In the genomic region with DNA sequence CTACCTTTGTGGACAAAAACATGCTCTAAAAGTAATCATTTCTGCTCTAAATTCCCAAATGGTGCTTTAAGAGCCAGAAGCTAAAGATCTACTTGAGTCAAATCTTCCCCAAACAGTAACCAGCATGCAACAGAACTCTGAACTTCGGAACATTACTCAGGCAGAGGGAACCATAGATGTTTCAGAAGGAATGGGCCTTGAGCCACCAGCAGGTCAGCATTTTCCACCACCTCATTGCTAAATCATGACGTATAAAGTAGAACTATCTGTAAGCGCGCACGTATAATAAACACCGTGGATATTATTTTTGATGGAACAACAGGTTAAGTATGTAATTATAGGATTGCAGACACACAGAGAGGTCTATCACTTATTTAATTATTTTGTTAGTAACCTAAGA, we compare ENCODE assay signal across 23 mouse cellular contexts. TPM values are rescaled to one million over a fixed set of nuclear protein-coding genes. Genes with fewer than 3 reads are reported as not detected.
DNase-seq lines count a peak whose midpoint lies in the region; ATAC-seq and TF ChIP-seq lines count a peak whose summit lies in the region.
"Had no signal": no experiment of that assay in that cellular context is flagged by ENCODE, and none has a peak within 500 bp of the region (broad histone marks: within the 10 kb centered on the region; RNA-seq: fewer than 3 reads in every experiment).

No protein-coding gene starts in this region.

- H3K9me3 ChIP-seq in heart, embryonic 15.5 days (replicated peaks): no peaks in the 10 kb centered on the region
- no peaks in the 10 kb centered on the region for H3K9me3 ChIP-seq in lung, embryonic 14.5 days (ENCODE audit: low read depth, low read length)
- no peaks in the 10 kb centered on the region for H3K9me3 ChIP-seq in intestine, embryonic 15.5 days
- H3K9me3 ChIP-seq in stomach, embryonic 16.5 days (replicated peaks; ENCODE audit: control insufficient read depth, low read length): no peaks in the 10 kb centered on the region
- H3K9me3 ChIP-seq in hindbrain, embryonic 12.5 days (replicated peaks): no peaks in the 10 kb centered on the region
- H3K9me3 ChIP-seq: G1E; heart, embryonic 10.5 days; liver, embryonic 13.5 days; midbrain, embryonic 15.5 days had no signal

- 86% methylated on average over 6 of the region's 6 CpGs for WGBS in heart, embryonic 15.5 days
- 77% methylated on average over 6 of the region's 6 CpGs for WGBS in lung, embryonic 14.5 days
- WGBS in intestine, embryonic 15.5 days: 87% methylated on average over 6 of the region's 6 CpGs
- 71% methylated on average over 6 of the region's 6 CpGs for WGBS in stomach, embryonic 16.5 days
- 97% methylated on average over 6 of the region's 6 CpGs for WGBS in hindbrain, embryonic 12.5 days

- H3K9ac ChIP-seq in heart, embryonic 15.5 days: no peak overlapping the region
- no peak overlapping the region for H3K9ac ChIP-seq in lung, embryonic 14.5 days
- no peak overlapping the region for H3K9ac ChIP-seq in intestine, embryonic 15.5 days
- no peak overlapping the region for H3K9ac ChIP-seq in stomach, embryonic 16.5 days (ENCODE audit: low read length)
- no peak overlapping the region for H3K9ac ChIP-seq in hindbrain, embryonic 12.5 days
- H3K9ac ChIP-seq: liver, embryonic 13.5 days; midbrain, embryonic 15.5 days had no signal

- H3K4me3 ChIP-seq in heart, embryonic 15.5 days: no peak overlapping the region
- H3K4me3 ChIP-seq in lung, embryonic 14.5 days (ENCODE audit: low read depth, low read length): peak overlapping the region; percentile 51; the same call in 1 of the 2 replicates
- 0 out of 2 replicates have a peak overlapping the region, but pooled peaks have one; percentile 9 for H3K4me3 ChIP-seq in intestine, embryonic 15.5 days (replicated peaks)
- H3K4me3 ChIP-seq in stomach, embryonic 16.5 days (replicated peaks; ENCODE audit: low read length): peak overlapping the region; percentile 33
- no peak overlapping the region for H3K4me3 ChIP-seq in hindbrain, embryonic 12.5 days
- H3K4me3 ChIP-seq: liver, embryonic 13.5 days had no signal

- no peaks in the 10 kb centered on the region for H3K27me3 ChIP-seq in heart, embryonic 15.5 days
- no peaks in the 10 kb centered on the region for H3K27me3 ChIP-seq in lung, embryonic 14.5 days (ENCODE audit: insufficient read depth, low read length)
- no peaks in the 10 kb centered on the region for H3K27me3 ChIP-seq in intestine, embryonic 15.5 days (replicated peaks)
- H3K27me3 ChIP-seq in stomach, embryonic 16.5 days (ENCODE audit: control insufficient read depth, insufficient read depth, low read length): no peaks in the 10 kb centered on the region
- H3K27me3 ChIP-seq in hindbrain, embryonic 12.5 days: no peaks in the 10 kb centered on the region
- H3K27me3 ChIP-seq: liver, embryonic 13.5 days; midbrain, embryonic 15.5 days had no signal

- H3K36me3 ChIP-seq in heart, embryonic 15.5 days: no peaks in the 10 kb centered on the region
- H3K36me3 ChIP-seq in lung, embryonic 14.5 days (ENCODE audit: insufficient read depth): no peaks in the 10 kb centered on the region
- H3K36me3 ChIP-seq in intestine, embryonic 15.5 days: no peaks in the 10 kb centered on the region
- H3K36me3 ChIP-seq in stomach, embryonic 16.5 days (ENCODE audit: control insufficient read depth, insufficient read depth, low read length): no peaks in the 10 kb centered on the region
- H3K36me3 ChIP-seq in hindbrain, embryonic 12.5 days: no peaks in the 10 kb centered on the region
- H3K36me3 ChIP-seq: G1E; heart, embryonic 10.5 days; liver, embryonic 13.5 days; midbrain, embryonic 15.5 days had no signal

- H3K4me2 ChIP-seq in heart, embryonic 15.5 days: peak overlapping the region; percentile 29; the same call in 1 of the 2 replicates
- peak overlapping the region; percentile 63 for H3K4me2 ChIP-seq in lung, embryonic 14.5 days
- H3K4me2 ChIP-seq in intestine, embryonic 15.5 days (replicated peaks): peak overlapping the region; percentile 36
- H3K4me2 ChIP-seq in stomach, embryonic 16.5 days (ENCODE audit: low read depth, low read length): peak overlapping the region; percentile 43
- no peak overlapping the region for H3K4me2 ChIP-seq in hindbrain, embryonic 12.5 days (replicated peaks)
- H3K4me2 ChIP-seq: liver, embryonic 13.5 days; midbrain, embryonic 15.5 days had no signal

- no peak for DNase-seq in heart, adult 18-20 months
- DNase-seq in lung, embryonic 14.5 days: peak; percentile 60
- no peak for DNase-seq in lung, postnatal 10 days
- DNase-seq: adrenal gland, postnatal 10 days; cerebellum, adult 2 months; kidney, adult 11 months; liver, embryonic 13.5 days; right cerebral cortex, adult 18-20 months; thymus, postnatal 4 days had no signal

- ATAC-seq in heart, embryonic 15.5 days (replicated peaks; ENCODE audit: insufficient number of reproducible peaks, insufficient read depth, low FRiP score, low read depth): no peak
- ATAC-seq in lung, embryonic 14.5 days (ENCODE audit: insufficient read depth): no peak
- no peak for ATAC-seq in intestine, embryonic 15.5 days
- no peak for ATAC-seq in stomach, embryonic 16.5 days (ENCODE audit: insufficient read depth, low FRiP score)
- no peak for ATAC-seq in cerebellum, adult (ENCODE audit: insufficient number of reproducible peaks, low FRiP score, low TSS enrichment)
- no peak for ATAC-seq in hindbrain, embryonic 12.5 days (ENCODE audit: low FRiP score)
- ATAC-seq: forebrain, embryonic 14.5 days; midbrain, embryonic 15.5 days had no signal

- H3K4me1 ChIP-seq in heart, embryonic 15.5 days (replicated peaks): peaks cover 3% of the 10 kb centered on the region; the same call in 1 of the 2 replicates
- H3K4me1 ChIP-seq in lung, embryonic 14.5 days (ENCODE audit: insufficient read depth): no peaks in the 10 kb centered on the region
- H3K4me1 ChIP-seq in intestine, embryonic 15.5 days (replicated peaks): no peaks in the 10 kb centered on the region
- peaks cover 3% of the 10 kb centered on the region for H3K4me1 ChIP-seq in stomach, embryonic 16.5 days (ENCODE audit: control insufficient read depth, insufficient read depth, low read length)
- no peaks in the 10 kb centered on the region for H3K4me1 ChIP-seq in hindbrain, embryonic 12.5 days

- no peak overlapping the region for H3K27ac ChIP-seq in heart, embryonic 15.5 days
- H3K27ac ChIP-seq in lung, embryonic 14.5 days (ENCODE audit: low read depth): no peak overlapping the region
- H3K27ac ChIP-seq in intestine, embryonic 15.5 days: no peak overlapping the region
- no peak overlapping the region for H3K27ac ChIP-seq in stomach, embryonic 16.5 days (ENCODE audit: low read length)
- no peak overlapping the region for H3K27ac ChIP-seq in hindbrain, embryonic 12.5 days
- H3K27ac ChIP-seq: heart, embryonic 10.5 days; layer of hippocampus, adult 2 months; liver, embryonic 13.5 days; midbrain, embryonic 15.5 days had no signal

- TF ChIP-seq CTCF in lung, embryonic 14.5 days (IDR thresholded peaks at IDR 0.05; ENCODE audit: low read depth): no peak

RNA-seq across cellular contexts. Expression of gene Tmem45a, which starts 1.2 kb away (rescaled TPM):
- 16.0 and 19.7 TPM in 2 replicates for polyA plus RNA-seq in heart, embryonic 15.5 days (2015; fragmentation: Nextera tagmentation; extraction: Ambion mirVana)
- 1 to 10 TPM; 2.9 to 4.8 TPM for total RNA-seq in heart, adult 18-20 months (2021)
- polyA plus RNA-seq in lung, embryonic 14.5 days (2014; fragmentation: Nextera tagmentation; extraction: Ambion mirVana): 39.9 and 47.0 TPM in 2 replicates
- polyA plus RNA-seq in intestine, embryonic 15.5 days (2015; fragmentation: Nextera tagmentation; extraction: Ambion mirVana): 30.5 and 31.6 TPM in 2 replicates
- 51.0 and 52.7 TPM in 2 replicates for polyA plus RNA-seq in stomach, embryonic 16.5 days (2015; fragmentation: Nextera tagmentation; extraction: Ambion mirVana)
- polyA plus RNA-seq in hindbrain, embryonic 12.5 days (2016; fragmentation: Nextera tagmentation; extraction: Ambion mirVana): 13.4 and 13.6 TPM in 2 replicates
- polyA plus RNA-seq: G1E had no signal

RNA-seq across cellular contexts. Expression of gene Lnp1, which starts 43.0 kb away (rescaled TPM):
- 0.74 and 0.78 TPM in 2 replicates for polyA plus RNA-seq in heart, embryonic 15.5 days (2015; fragmentation: Nextera tagmentation; extraction: Ambion mirVana)
- not detected for total RNA-seq in heart, adult 18-20 months (2021)
- polyA plus RNA-seq in lung, embryonic 14.5 days (2014; fragmentation: Nextera tagmentation; extraction: Ambion mirVana): not detected in 2 replicates
- polyA plus RNA-seq in intestine, embryonic 15.5 days (2015; fragmentation: Nextera tagmentation; extraction: Ambion mirVana): not detected in 2 replicates
- not detected in 2 replicates for polyA plus RNA-seq in stomach, embryonic 16.5 days (2015; fragmentation: Nextera tagmentation; extraction: Ambion mirVana)
- 0.45 TPM in 1 of 2 replicates, not detected in the other for polyA plus RNA-seq in hindbrain, embryonic 12.5 days (2016; fragmentation: Nextera tagmentation; extraction: Ambion mirVana)
- total RNA-seq: adrenal gland, postnatal 10 days; G1E; megakaryocyte, adult 5-6 weeks had no signal
- polyA plus RNA-seq: C2C12; forebrain, embryonic 14.5 days; G1E; hindbrain, embryonic 11.5 days; liver, embryonic 13.5 days; spleen, adult 2 months had no signal

Comparison
In these comparisons a context has a peak if more than half of its experiments do, and no peak if none do; other contexts are left out.
1. H3K4me3 ChIP-seq: peak in lung, embryonic 14.5 days (single experiment), intestine, embryonic 15.5 days (single experiment) and stomach, embryonic 16.5 days (single experiment); none in heart, embryonic 15.5 days (single experiment) and hindbrain, embryonic 12.5 days (single experiment).